Mouse (Mus musculus): ENCODE data around the gene Ddx6. TPM values are rescaled to one million over a fixed set of nuclear protein-coding genes. Genes with fewer than 3 reads are reported as not detected.

The Ddx6 gene
- polyA plus RNA-seq, 1 experiment from 2014 or later, result 6.1 TPM

DNA sequence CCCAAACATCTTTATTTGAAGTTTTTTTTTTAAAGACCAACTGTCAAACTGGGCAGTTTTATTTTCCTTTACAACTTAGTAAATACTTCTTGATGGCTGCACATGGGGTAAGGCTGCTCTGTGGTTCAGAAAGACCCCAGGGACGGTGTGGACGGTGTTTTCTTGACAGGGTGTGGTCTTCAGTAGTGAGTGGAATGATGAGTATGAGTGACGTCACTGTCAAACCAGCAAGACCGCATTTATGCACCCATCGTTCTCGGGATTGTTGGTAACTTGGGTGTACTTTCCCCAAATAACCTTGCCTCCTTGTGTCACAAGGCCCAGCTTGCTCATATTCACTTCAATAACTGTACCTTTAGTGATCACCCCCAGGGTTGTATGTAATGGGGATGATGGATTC, 59.0 kb downstream of the Ddx6 start:
- Histone ChIP-seq H3K4me3 (replicated peaks) (no peak overlapping the region), H3K9ac (no peak overlapping the region), H3K36me3 (replicated peaks) (no peaks in the 10 kb centered on the region), H3K27ac (replicated peaks) (no peak overlapping the region), H3K9me3 (replicated peaks) (no peaks in the 10 kb centered on the region), H3K27me3 (no peaks in the 10 kb centered on the region), H3K4me1 (replicated peaks) (no peaks in the 10 kb centered on the region), H3K4me2 (no peak overlapping the region)
- no peak for ATAC-seq (ENCODE audit: insufficient read depth)
- WGBS (ENCODE audit: insufficient replicate concordance), result 67% methylated on average over 6 of the region's 6 CpGs

DNA sequence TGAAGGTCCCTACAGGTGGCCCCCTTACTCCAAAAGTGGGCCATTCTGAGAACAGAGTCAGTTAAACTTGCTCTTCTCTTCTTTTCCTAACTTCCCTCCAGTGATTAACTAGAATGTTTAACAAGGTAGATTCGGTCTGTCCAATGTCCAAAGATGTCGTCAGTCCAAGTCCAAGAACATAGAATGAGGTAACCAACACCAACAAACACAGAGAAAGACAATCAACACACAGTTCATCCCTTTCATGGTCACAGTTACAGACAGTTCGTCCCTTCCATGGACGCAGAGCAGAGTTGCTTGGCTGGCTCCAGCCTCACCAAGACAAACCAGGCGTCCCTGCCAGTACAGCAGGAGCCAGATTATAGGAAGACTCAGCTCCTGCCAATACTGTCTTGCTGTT, 66.7 kb downstream of the Ddx6 start:
- Histone ChIP-seq H3K4me3 (replicated peaks) (no peak overlapping the region), H3K27me3 (no peaks in the 10 kb centered on the region; the same call in 1 of the 2 replicates), H3K27ac (replicated peaks) (no peak overlapping the region), H3K9ac (no peak overlapping the region), H3K4me1 (replicated peaks) (no peaks in the 10 kb centered on the region), H3K4me2 (no peak overlapping the region), H3K9me3 (replicated peaks) (no peaks in the 10 kb centered on the region), H3K36me3 (replicated peaks) (no peaks in the 10 kb centered on the region)
- no peak for ATAC-seq (ENCODE audit: insufficient read depth)
- WGBS (ENCODE audit: insufficient replicate concordance), result 64% methylated on average over 5 of the region's 5 CpGs

DNA sequence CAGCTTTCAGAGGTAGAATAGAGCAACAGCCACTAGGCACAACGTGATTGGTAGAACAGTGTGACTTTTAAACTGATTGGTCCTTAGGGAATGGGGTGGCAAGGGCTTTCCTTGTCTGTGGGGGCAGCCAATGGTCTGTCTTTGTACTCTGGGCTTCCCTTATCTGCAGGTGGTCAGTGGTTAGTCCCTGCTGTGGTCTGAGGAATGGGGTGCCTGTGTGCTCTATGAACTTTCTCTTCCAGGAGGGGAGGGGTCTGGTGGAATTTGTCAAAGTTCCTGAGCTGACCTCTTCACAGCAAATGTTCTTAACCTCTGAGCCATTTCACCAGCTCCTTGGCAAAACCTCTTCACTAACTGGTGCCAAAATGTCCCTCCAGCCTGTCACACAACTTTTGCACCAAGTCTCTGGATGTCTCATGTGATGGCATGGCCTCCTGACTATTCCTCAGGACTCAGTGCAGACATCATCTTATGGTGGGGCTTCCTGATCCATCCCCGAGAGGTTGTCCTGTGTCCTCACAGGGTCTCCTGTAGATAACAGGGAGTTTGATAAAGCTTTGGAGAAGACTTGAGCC, 67.7 kb downstream of the Ddx6 start:
- no peak for ATAC-seq (ENCODE audit: insufficient read depth)
- Histone ChIP-seq H3K9ac (no peak overlapping the region), H3K4me2 (no peak overlapping the region), H3K27me3 (no peaks in the 10 kb centered on the region; the same call in 1 of the 2 replicates), H3K27ac (replicated peaks) (no peak overlapping the region), H3K9me3 (replicated peaks) (no peaks in the 10 kb centered on the region), H3K4me1 (replicated peaks) (no peaks in the 10 kb centered on the region), H3K4me3 (replicated peaks) (no peak overlapping the region), H3K36me3 (replicated peaks) (no peaks in the 10 kb centered on the region)
- 24% methylated on average over 2 of the region's 2 CpGs for WGBS (ENCODE audit: insufficient replicate concordance)

DNA sequence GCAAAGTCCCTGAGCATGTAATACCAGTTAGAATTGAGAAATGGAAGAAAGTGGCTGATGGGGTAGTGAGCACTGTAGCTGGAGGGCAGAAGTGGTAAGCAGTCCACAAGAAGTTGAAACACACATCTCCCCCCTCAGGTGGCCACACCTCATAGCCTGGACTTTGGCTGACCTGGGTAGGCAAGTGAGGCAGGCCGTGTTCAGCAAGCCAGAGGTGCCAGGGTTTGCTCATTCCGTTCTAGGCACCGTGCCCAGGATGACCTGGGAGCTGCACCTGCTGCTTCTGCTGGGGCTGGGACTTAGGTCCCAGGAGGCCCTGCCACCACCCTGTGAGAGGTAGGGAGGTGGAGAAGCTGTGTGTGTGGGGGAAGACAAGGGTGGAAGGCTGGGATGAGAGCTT, 68.3 kb downstream of the Ddx6 start, which contains the start of gene Treh:
Treh (plus strand) TSS at position 229 of the 400 bp plus-strand sequence.
- H3K9ac ChIP-seq, result no peak within 1 kb of the TSS
- no peaks in the 10 kb centered on the region for H3K9me3 ChIP-seq (replicated peaks)
- H3K4me1 ChIP-seq (replicated peaks), result no peaks in the 10 kb centered on the region
- no peak within 1 kb of the TSS for H3K27ac ChIP-seq (replicated peaks)
- H3K36me3 ChIP-seq (replicated peaks), result no peaks in the 10 kb centered on the region
- WGBS (ENCODE audit: insufficient replicate concordance), result 55% methylated on average over 3 of the region's 3 CpGs
- ATAC-seq (ENCODE audit: insufficient read depth), result no peak
- H3K27me3 ChIP-seq, result no peaks in the 10 kb centered on the region; the same call in 1 of the 2 replicates
- H3K4me2 ChIP-seq, result no peak within 1 kb of the TSS
- H3K4me3 ChIP-seq (replicated peaks), result no peak within 1 kb of the TSS

DNA sequence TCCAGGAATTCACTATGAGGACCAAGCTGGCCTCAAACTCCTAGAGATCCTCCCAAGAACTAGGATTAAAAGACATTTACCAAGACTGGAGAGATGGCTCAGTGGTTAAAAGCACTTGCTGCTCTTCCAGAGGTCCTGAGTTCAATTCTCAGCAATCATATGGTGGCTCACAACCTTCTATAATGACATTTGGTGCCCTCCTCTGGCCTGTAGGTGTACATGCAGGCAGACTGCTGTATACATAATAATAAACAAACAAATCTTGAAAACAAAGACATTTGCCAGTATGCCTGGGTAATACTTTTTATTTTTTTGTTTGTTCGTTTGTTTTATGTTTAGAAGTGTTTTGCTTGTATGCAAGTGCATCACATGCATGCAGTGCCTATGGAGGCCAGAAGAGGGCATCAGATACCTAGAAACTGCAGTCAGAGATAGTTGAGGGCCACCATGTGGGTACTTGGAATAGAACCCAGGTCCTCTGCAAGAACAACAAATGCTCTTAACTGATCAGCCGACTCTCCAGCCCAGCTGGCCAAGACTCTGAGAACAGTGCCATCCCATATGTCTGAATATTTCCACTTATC, 73.7 kb downstream of the Ddx6 start:
- H3K4me3 ChIP-seq (replicated peaks), result no peak overlapping the region
- WGBS (ENCODE audit: insufficient replicate concordance), result 68% methylated on average over 2 of the region's 2 CpGs
- no peaks in the 10 kb centered on the region for H3K9me3 ChIP-seq (replicated peaks)
- no peaks in the 10 kb centered on the region for H3K4me1 ChIP-seq (replicated peaks)
- ATAC-seq (ENCODE audit: insufficient read depth), result no peak
- no peak overlapping the region for H3K4me2 ChIP-seq
- H3K27me3 ChIP-seq, result no peaks in the 10 kb centered on the region
- H3K36me3 ChIP-seq (replicated peaks), result no peaks in the 10 kb centered on the region
- no peak overlapping the region for H3K27ac ChIP-seq (replicated peaks)
- no peak overlapping the region for H3K9ac ChIP-seq

DNA sequence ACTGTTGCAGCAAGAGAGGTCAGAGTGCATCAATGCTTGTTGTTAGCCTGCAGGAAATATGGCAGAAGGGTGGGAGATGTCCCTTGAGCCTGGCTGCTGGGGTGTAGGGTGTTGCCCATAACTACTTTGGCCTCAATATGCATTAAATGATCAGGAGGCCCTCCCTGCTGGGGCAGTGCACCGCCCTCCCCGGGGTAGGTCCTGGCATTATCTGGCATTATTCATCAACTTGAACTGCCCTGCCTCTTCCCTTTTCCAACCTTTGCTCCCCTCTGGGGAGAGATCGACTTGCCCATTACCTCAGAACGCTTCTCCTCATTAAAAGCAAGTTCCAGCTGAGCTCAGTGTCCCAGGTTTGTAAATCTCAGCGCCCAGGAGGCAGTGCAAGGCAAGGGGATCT, 74.9 kb downstream of the Ddx6 start:
- H3K27ac ChIP-seq (replicated peaks), result no peak overlapping the region
- no peaks in the 10 kb centered on the region for H3K4me1 ChIP-seq (replicated peaks)
- no peaks in the 10 kb centered on the region for H3K27me3 ChIP-seq
- no peak overlapping the region for H3K4me3 ChIP-seq (replicated peaks)
- H3K4me2 ChIP-seq, result no peak overlapping the region
- ATAC-seq (ENCODE audit: insufficient read depth), result no peak
- no peak overlapping the region for H3K9ac ChIP-seq
- H3K9me3 ChIP-seq (replicated peaks), result no peaks in the 10 kb centered on the region
- no peaks in the 10 kb centered on the region for H3K36me3 ChIP-seq (replicated peaks)
- 56% methylated on average over 5 of the region's 5 CpGs for WGBS (ENCODE audit: insufficient replicate concordance)

DNA sequence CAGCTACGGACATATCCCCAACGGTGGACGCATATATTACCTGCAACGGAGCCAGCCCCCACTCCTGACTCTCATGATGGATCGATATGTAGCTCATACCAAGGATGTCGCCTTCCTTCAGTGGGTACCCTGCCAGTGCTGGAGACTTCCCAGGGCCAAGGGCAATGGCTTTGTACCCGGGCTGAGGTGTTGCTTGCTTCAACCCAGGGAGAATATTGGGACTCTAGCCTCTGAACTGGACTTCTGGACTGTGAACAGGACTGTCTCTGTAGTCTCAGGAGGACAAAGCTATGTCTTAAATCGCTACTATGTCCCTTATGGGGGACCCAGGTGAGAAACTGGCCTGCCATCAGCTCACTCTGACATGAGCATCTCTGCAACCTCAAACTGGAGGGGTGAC, 78.4 kb downstream of the Ddx6 start:
- H3K4me2 ChIP-seq, result no peak overlapping the region
- no peak overlapping the region for H3K27ac ChIP-seq (replicated peaks)
- H3K4me3 ChIP-seq (replicated peaks), result no peak overlapping the region
- no peaks in the 10 kb centered on the region for H3K27me3 ChIP-seq
- H3K9ac ChIP-seq, result no peak overlapping the region
- no peaks in the 10 kb centered on the region for H3K9me3 ChIP-seq (replicated peaks)
- WGBS (ENCODE audit: insufficient replicate concordance), result 72% methylated on average over 8 of the region's 8 CpGs
- H3K4me1 ChIP-seq (replicated peaks), result no peaks in the 10 kb centered on the region
- H3K36me3 ChIP-seq (replicated peaks), result no peaks in the 10 kb centered on the region
- ATAC-seq (ENCODE audit: insufficient read depth), result no peak

DNA sequence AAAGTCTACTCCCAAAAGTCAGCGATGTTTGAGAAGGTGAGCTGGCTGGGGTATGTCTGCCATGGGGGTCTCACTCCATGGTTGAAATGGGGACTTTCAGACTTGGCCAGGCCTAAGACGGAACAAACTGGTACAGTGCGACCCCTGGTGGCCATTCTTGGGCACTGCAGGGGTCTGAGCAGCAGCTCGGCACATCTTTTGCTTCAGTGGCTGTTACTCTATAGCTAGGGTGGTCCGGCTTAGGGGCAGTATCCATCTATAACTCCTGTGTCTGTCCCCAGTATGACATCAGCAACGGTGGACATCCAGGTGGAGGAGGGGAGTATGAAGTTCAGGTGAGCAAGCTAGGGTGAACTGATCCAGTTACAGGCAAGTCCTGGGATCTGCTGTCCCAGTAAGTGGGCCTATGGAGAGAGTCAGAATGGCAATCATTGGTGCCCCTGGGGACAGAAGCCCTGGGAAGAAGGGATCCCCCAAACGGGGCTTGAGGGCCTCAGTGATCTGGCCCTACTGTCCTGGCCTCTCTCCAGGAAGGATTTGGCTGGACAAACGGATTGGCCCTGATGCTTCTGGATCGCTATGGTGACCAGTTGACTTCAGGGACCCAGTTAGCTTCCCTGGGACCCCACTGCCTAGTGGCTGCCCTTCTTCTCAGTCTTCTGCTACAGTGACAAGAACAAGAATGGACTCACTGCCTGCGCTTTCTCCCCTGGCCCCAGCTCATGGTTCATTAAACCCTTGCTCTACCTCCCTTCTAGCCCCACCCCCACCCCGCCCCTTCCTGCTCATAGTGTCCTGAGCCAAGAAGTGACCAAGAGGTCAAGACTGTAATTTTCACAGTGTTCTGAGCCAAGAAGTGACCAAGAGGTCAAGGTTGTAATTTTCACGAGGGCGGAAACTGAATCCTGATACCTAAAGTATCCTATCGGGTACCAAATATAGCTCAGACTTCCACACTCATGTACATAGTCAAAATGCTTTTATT, 80.9 kb downstream of the Ddx6 start:
- no peak overlapping the region for H3K4me3 ChIP-seq (replicated peaks)
- H3K36me3 ChIP-seq (replicated peaks), result no peaks in the 10 kb centered on the region
- ATAC-seq (ENCODE audit: insufficient read depth), result 0 out of 2 replicates have a peak, but pooled peaks have one; percentile 14
- WGBS (ENCODE audit: insufficient replicate concordance), result 40% methylated on average over 14 of the region's 14 CpGs
- H3K9me3 ChIP-seq (replicated peaks), result no peaks in the 10 kb centered on the region
- H3K4me2 ChIP-seq, result no peak overlapping the region
- no peak overlapping the region for H3K27ac ChIP-seq (replicated peaks)
- peaks cover 3% of the 10 kb centered on the region; the same call in 1 of the 2 replicates for H3K4me1 ChIP-seq (replicated peaks)
- no peaks in the 10 kb centered on the region for H3K27me3 ChIP-seq
- H3K9ac ChIP-seq, result no peak overlapping the region

DNA sequence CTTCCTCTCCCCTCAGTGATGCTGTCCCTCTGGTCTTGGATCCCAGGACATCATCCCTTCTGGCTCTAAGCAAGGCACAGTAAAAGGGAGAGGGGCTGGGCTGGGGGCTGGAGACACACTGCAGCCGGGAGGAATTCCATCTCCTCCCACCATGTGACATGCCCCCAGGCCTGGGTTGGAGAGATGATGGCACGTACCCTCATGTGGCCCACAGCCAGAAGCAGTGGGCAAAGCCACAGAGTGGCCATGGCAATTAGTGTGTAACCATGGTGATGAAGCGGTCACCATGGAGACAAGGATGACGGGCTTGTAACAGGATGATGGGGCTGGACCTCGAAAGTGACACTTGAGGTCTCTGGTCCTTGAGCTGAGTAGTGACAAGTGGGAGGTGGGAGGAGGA, 81.9 kb downstream of the Ddx6 start:
- 61% methylated on average over 5 of the region's 5 CpGs for WGBS (ENCODE audit: insufficient replicate concordance)
- Histone ChIP-seq H3K4me2 (no peak overlapping the region), H3K4me1 (replicated peaks) (peaks cover 12% of the 10 kb centered on the region), H3K27me3 (no peaks in the 10 kb centered on the region), H3K36me3 (replicated peaks) (no peaks in the 10 kb centered on the region), H3K9ac (no peak overlapping the region), H3K9me3 (replicated peaks) (no peaks in the 10 kb centered on the region), H3K4me3 (replicated peaks) (no peak overlapping the region), H3K27ac (replicated peaks) (no peak overlapping the region)
- no peak for ATAC-seq (ENCODE audit: insufficient read depth)

DNA sequence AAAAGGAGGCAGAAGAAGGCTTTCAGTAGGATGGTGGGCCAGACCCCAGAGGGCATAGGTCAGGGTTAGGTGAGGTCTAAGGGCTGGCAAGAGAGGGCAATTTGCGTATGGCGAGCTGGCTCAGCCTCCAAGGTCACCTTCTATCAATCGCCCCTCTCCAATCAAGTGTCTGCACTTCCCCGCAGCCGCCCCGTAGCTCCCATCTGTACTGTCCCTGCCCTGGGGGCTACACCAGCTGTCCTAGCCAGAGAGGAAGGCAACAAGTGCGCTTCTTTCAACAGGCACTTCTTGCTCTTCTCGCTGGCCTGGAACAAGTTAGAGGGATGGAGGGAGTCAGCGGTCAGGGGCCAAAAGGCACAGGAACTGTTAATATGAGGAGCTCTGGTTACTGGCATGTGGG, 83.3 kb downstream of the Ddx6 start:
- Histone ChIP-seq H3K4me2 (no peak overlapping the region), H3K4me1 (replicated peaks) (peaks cover 19% of the 10 kb centered on the region), H3K36me3 (replicated peaks) (no peaks in the 10 kb centered on the region), H3K27me3 (no peaks in the 10 kb centered on the region), H3K9ac (no peak overlapping the region), H3K4me3 (replicated peaks) (no peak overlapping the region), H3K9me3 (replicated peaks) (no peaks in the 10 kb centered on the region), H3K27ac (replicated peaks) (no peak overlapping the region)
- WGBS (ENCODE audit: insufficient replicate concordance), result 75% methylated on average over 9 of the region's 9 CpGs
- ATAC-seq (ENCODE audit: insufficient read depth), result no peak

Data from liver, embryonic 15.5 days (tissue).